Mouse (Mus musculus): ENCODE data around the gene Slc5a4b. TPM values are rescaled to one million over a fixed set of nuclear protein-coding genes. Genes with fewer than 3 reads are reported as not detected.

Slc5a4b gene
- polyA plus RNA-seq, 1 experiment from 2014 or later: not detected

DNA sequence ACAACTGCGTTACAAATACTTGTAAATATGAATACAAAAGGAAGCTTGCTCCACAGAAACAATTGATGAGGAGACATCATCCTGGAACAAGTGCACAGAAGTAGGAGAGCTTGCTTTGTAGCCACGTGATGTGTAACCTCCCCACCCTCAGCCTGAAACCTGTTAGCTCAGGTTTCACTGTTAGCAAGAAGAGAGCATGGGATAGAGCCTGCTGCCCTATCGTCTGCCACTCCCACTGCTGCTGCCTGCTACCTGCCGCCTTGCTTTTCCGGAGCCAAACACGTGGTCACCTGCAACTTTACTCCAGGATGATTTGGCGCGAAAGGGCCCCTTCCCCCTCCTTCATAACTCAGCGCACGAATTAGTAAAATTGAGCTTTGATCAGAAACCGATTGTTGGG lies 58.9 kb downstream of the Slc5a4b start:
- Histone ChIP-seq H3K9me3 (ENCODE audit: control insufficient read depth, low read length) (no peaks in the 10 kb centered on the region), H3K27ac (ENCODE audit: low read depth, low read length) (no peak overlapping the region), H3K4me3 (ENCODE audit: low read length) (no peak overlapping the region), H3K4me1 (ENCODE audit: control insufficient read depth, insufficient read depth, low read depth, low read length) (no peaks in the 10 kb centered on the region), H3K9ac (ENCODE audit: low read depth, low read length) (no peak overlapping the region), H3K36me3 (ENCODE audit: control insufficient read depth, insufficient read depth, low read length) (no peaks in the 10 kb centered on the region), H3K27me3 (replicated peaks; ENCODE audit: control insufficient read depth, insufficient read depth, low read length) (no peaks in the 10 kb centered on the region), H3K4me2 (ENCODE audit: low read length) (no peak overlapping the region)
- no peak for ATAC-seq
- 87% methylated on average over 11 of the region's 11 CpGs for WGBS

DNA sequence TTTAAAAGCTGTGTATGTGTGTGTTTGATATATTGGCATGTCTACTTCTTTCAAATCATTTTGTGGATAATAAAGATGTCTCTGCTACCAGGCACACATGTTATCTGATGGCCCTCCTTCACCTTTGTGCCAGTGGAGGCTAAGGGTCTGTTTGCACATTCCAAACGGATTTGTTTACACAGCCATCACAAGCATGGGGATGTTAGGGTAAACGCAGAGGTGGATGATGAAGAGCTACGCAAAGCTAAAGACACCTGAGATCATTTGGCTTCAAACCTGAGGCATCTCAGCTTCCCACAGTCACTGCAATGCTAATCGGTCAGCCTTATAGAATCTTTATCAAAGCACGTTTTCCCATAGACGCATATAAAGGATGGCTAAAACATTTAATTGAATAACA lies 61.8 kb downstream of the Slc5a4b start:
- Histone ChIP-seq H3K4me2 (ENCODE audit: low read length) (no peak overlapping the region), H3K36me3 (ENCODE audit: control insufficient read depth, insufficient read depth, low read length) (peaks cover 3% of the 10 kb centered on the region; the same call in 1 of the 2 replicates), H3K9ac (ENCODE audit: low read depth, low read length) (no peak overlapping the region), H3K4me3 (ENCODE audit: low read length) (no peak overlapping the region), H3K27me3 (replicated peaks; ENCODE audit: control insufficient read depth, insufficient read depth, low read length) (no peaks in the 10 kb centered on the region), H3K4me1 (ENCODE audit: control insufficient read depth, insufficient read depth, low read depth, low read length) (no peaks in the 10 kb centered on the region), H3K27ac (ENCODE audit: low read depth, low read length) (no peak overlapping the region), H3K9me3 (ENCODE audit: control insufficient read depth, low read length) (no peaks in the 10 kb centered on the region)
- 63% methylated on average over 6 of the region's 6 CpGs for WGBS
- ATAC-seq: no peak

DNA sequence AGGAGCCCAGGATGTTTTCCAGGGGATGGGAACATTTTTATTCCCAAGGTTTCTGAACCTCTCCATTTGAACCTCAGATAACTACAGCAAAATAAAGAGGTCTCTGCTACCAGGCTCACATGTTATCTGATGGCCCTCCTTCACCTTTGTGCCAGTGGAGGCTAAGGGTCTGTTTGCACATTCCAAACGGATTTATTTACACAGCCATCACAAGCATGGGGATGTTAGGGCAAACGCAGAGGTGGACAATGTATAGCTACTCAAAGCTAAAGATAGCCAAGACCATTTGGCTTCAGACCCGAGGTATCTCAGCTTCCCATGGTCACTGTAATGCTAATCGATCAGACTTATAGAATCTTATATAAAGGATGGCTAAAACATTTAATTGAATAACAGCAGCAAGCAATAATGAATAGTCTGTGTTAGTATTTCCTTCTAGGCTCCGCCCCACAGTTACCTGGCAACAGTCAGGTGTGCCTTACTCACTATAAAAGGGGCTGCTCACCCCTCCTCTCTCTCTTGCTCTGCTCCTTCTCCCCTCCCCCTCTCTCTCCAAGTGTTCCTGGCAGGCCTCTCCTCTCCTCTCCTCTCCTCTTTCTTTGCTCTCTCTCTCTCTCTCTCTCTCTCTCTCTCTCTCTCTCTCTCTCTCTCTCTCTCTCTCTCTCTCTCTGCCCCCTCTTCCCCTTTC lies 63.4 kb downstream of the Slc5a4b start:
- Histone ChIP-seq H3K4me1 (ENCODE audit: control insufficient read depth, insufficient read depth, low read depth, low read length) (no peaks in the 10 kb centered on the region), H3K4me3 (ENCODE audit: low read length) (no peak overlapping the region), H3K27ac (ENCODE audit: low read depth, low read length) (no peak overlapping the region), H3K9me3 (ENCODE audit: control insufficient read depth, low read length) (no peaks in the 10 kb centered on the region), H3K9ac (ENCODE audit: low read depth, low read length) (no peak overlapping the region), H3K27me3 (replicated peaks; ENCODE audit: control insufficient read depth, insufficient read depth, low read length) (no peaks in the 10 kb centered on the region), H3K36me3 (ENCODE audit: control insufficient read depth, insufficient read depth, low read length) (peaks cover 6% of the 10 kb centered on the region), H3K4me2 (ENCODE audit: low read length) (no peak overlapping the region)
- WGBS: 56% methylated on average over 5 of the region's 5 CpGs
- ATAC-seq: no peak

DNA sequence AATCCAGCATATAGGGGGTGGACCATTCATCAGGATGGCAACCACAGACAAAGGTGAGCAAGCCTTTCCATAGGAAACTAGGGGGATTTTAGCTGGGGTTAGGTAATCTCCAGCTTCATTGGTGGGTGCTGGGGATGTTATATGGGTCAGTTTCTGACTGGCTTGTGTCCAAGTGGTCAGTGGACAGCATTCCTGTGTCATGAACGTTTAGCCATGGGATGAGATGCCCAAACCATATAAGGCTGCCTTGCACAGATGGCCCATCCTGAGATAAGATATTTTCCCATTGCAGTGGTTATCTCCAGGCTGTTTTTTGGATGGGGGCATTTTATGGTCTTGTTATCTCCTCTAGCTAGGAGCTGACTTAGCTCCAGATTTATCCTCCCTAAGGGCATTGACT lies 64.0 kb downstream of the Slc5a4b start:
- WGBS: 64% methylated on average over 1 of the region's 1 CpGs
- no peaks in the 10 kb centered on the region for H3K27me3 ChIP-seq (replicated peaks; ENCODE audit: control insufficient read depth, insufficient read depth, low read length)

DNA sequence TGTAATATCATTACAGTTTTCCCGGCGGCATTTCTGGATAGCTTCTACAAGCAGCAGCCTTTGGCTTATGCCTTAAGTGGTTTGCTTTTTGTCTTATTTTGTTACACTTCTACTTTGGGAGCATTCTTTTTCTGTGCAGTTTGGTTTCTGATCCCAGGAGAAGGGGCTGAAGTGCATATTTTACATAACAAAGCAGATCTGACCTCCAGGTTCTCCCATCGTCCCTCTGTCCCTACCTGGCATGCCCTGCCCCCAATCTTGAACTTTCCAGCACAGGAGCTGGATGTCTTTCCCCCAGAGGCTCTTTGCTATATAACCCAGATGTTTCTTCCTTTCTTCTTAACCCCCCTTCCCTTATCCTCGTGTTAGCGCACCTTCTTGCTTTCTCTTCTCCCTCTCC lies 65.4 kb downstream of the Slc5a4b start:
- ATAC-seq: no peak
- Histone ChIP-seq H3K4me1 (ENCODE audit: control insufficient read depth, insufficient read depth, low read depth, low read length) (no peaks in the 10 kb centered on the region), H3K9ac (ENCODE audit: low read depth, low read length) (no peak overlapping the region)

More for the DNA sequence above, 64.0 kb downstream of the Slc5a4b start:
- no peak overlapping the region for H3K4me2 ChIP-seq (ENCODE audit: low read length)
- no peak for ATAC-seq
- H3K27ac ChIP-seq (ENCODE audit: low read depth, low read length): no peak overlapping the region
- no peak overlapping the region for H3K4me3 ChIP-seq (ENCODE audit: low read length)
- H3K36me3 ChIP-seq (ENCODE audit: control insufficient read depth, insufficient read depth, low read length): peaks cover 6% of the 10 kb centered on the region
- no peaks in the 10 kb centered on the region for H3K4me1 ChIP-seq (ENCODE audit: control insufficient read depth, insufficient read depth, low read depth, low read length)
- H3K9me3 ChIP-seq (ENCODE audit: control insufficient read depth, low read length): no peaks in the 10 kb centered on the region
- H3K9ac ChIP-seq (ENCODE audit: low read depth, low read length): no peak overlapping the region

DNA sequence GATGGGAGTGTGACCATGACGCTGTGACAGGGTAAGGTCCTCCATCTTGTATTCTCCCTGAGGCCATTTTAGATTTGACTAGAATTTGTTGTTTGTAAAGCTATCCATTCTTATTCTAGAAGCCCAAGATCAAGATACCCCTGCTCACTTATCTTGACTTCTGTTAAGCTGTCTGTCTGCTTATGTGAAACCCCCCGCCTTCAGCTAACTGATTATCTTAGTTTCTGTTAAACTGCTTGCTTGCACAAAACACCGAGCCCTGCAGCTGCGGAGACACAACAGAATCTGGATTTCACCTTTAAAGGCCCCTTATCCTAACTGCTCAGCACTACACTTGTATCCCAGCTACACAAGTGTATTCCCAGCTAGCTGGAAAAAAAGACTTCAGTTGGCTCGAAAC lies 73.8 kb downstream of the Slc5a4b start:
- no peak for ATAC-seq
- peaks cover 31% of the 10 kb centered on the region for H3K36me3 ChIP-seq (ENCODE audit: control insufficient read depth, insufficient read depth, low read length)
- no peak overlapping the region for H3K27ac ChIP-seq (ENCODE audit: low read depth, low read length)
- H3K9ac ChIP-seq (ENCODE audit: low read depth, low read length): no peak overlapping the region
- H3K9me3 ChIP-seq (ENCODE audit: control insufficient read depth, low read length): no peaks in the 10 kb centered on the region
- 96% methylated on average over 5 of the region's 5 CpGs for WGBS
- H3K4me1 ChIP-seq (ENCODE audit: control insufficient read depth, insufficient read depth, low read depth, low read length): peaks cover 10% of the 10 kb centered on the region
- H3K4me2 ChIP-seq (ENCODE audit: low read length): no peak overlapping the region
- H3K27me3 ChIP-seq (replicated peaks; ENCODE audit: control insufficient read depth, insufficient read depth, low read length): no peaks in the 10 kb centered on the region
- no peak overlapping the region for H3K4me3 ChIP-seq (ENCODE audit: low read length)

More for the DNA sequence above, 65.4 kb downstream of the Slc5a4b start:
- no peak overlapping the region for H3K4me2 ChIP-seq (ENCODE audit: low read length)
- H3K36me3 ChIP-seq (ENCODE audit: control insufficient read depth, insufficient read depth, low read length): peaks cover 14% of the 10 kb centered on the region
- no peak overlapping the region for H3K27ac ChIP-seq (ENCODE audit: low read depth, low read length)
- H3K27me3 ChIP-seq (replicated peaks; ENCODE audit: control insufficient read depth, insufficient read depth, low read length): no peaks in the 10 kb centered on the region
- H3K4me3 ChIP-seq (ENCODE audit: low read length): no peak overlapping the region
- no peaks in the 10 kb centered on the region for H3K9me3 ChIP-seq (ENCODE audit: control insufficient read depth, low read length)
- WGBS: 51% methylated on average over 5 of the region's 5 CpGs

DNA sequence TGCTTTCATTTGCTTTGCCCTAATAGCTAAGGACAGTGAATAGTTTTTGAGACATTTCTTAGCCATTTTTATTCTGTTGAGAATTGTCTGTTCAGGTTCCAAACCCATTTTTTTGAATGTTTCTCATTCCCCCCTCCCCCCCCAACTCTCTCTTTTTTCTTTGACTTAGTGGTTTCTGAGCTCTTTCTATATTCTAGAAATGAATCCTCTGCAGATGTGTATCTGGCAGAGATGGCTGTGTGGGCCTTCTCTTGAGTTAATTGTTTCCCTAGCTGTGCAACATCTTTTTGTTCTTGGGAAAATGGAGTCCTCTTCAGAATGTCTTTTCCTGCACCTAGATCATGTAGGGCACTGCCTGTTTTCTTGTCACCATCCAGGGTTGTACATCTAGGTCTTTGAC lies 75.5 kb downstream of the Slc5a4b start:
- Histone ChIP-seq H3K27me3 (replicated peaks; ENCODE audit: control insufficient read depth, insufficient read depth, low read length) (no peaks in the 10 kb centered on the region), H3K27ac (ENCODE audit: low read depth, low read length) (no peak overlapping the region), H3K9ac (ENCODE audit: low read depth, low read length) (no peak overlapping the region), H3K4me1 (ENCODE audit: control insufficient read depth, insufficient read depth, low read depth, low read length) (peaks cover 13% of the 10 kb centered on the region), H3K9me3 (ENCODE audit: control insufficient read depth, low read length) (no peaks in the 10 kb centered on the region), H3K36me3 (ENCODE audit: control insufficient read depth, insufficient read depth, low read length) (peaks cover 23% of the 10 kb centered on the region), H3K4me3 (ENCODE audit: low read length) (no peak overlapping the region), H3K4me2 (ENCODE audit: low read length) (no peak overlapping the region)
- no peak for ATAC-seq

DNA sequence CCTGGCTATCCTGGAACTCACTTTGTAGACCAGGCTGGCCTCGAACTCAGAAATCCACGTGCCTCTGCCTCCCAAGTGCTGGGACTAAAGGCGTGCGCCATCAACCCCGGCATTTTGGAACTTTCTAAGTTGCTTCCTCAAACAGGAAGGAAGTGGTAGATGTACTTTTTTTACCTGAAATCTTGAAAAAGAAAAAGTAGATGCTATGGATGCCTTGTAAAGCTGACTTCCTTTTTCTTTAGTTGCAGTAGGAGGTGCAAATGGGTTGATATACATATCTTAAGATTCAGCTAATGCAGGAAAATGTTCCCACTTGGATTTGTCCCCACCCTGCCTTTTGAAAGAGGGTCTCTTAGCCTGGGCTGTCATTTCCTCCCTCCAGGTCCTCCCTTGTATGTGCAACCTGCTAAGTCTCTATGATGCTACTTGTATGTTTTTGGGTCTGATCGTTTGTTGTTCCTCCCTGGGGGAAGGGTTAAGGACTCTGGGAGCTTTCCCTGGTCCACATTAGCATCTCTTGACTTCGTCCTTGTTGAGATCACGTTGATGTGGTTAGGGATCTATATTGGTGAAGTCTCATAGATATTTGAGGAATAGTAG lies 76.7 kb downstream of the Slc5a4b start:
- Histone ChIP-seq H3K36me3 (ENCODE audit: control insufficient read depth, insufficient read depth, low read length) (peaks cover 12% of the 10 kb centered on the region), H3K4me3 (ENCODE audit: low read length) (no peak overlapping the region), H3K27ac (ENCODE audit: low read depth, low read length) (no peak overlapping the region), H3K4me2 (ENCODE audit: low read length) (no peak overlapping the region), H3K9ac (ENCODE audit: low read depth, low read length) (no peak overlapping the region), H3K4me1 (ENCODE audit: control insufficient read depth, insufficient read depth, low read depth, low read length) (peaks cover 13% of the 10 kb centered on the region), H3K27me3 (replicated peaks; ENCODE audit: control insufficient read depth, insufficient read depth, low read length) (no peaks in the 10 kb centered on the region), H3K9me3 (ENCODE audit: control insufficient read depth, low read length) (no peaks in the 10 kb centered on the region)
- ATAC-seq: no peak
- 89% methylated on average over 8 of the region's 8 CpGs for WGBS

DNA sequence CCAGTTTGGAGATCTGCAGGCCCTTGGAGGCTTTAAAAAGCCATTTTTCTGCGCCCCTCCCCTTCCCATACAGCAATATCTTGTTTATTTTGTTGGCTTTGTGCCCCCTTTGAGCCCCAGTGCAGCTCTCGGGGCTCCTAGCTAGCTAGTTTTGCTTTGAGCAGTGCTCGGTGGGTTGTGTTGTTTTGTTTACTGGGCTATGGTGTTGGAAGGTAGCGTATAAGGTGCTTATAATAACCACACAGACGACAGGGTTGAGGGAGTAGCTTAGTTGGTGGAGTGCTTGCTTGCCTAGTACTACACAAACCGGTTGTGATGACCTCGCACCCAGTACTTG lies 77.7 kb downstream of the Slc5a4b start:
- Histone ChIP-seq H3K36me3 (ENCODE audit: control insufficient read depth, insufficient read depth, low read length) (peaks cover 2% of the 10 kb centered on the region), H3K27me3 (replicated peaks; ENCODE audit: control insufficient read depth, insufficient read depth, low read length) (no peaks in the 10 kb centered on the region), H3K4me2 (ENCODE audit: low read length) (peak overlapping the region; percentile 79), H3K4me3 (ENCODE audit: low read length) (peak overlapping the region; percentile 80), H3K9me3 (ENCODE audit: control insufficient read depth, low read length) (no peaks in the 10 kb centered on the region), H3K9ac (ENCODE audit: low read depth, low read length) (peak overlapping the region; percentile 92), H3K27ac (ENCODE audit: low read depth, low read length) (no peak overlapping the region), H3K4me1 (ENCODE audit: control insufficient read depth, insufficient read depth, low read depth, low read length) (peaks cover 13% of the 10 kb centered on the region)
- WGBS: 19% methylated on average over 7 of the region's 7 CpGs
- ATAC-seq: no peak
